Comparison of ENCODE assay signal across 19 mouse cellular contexts in the genomic region with DNA sequence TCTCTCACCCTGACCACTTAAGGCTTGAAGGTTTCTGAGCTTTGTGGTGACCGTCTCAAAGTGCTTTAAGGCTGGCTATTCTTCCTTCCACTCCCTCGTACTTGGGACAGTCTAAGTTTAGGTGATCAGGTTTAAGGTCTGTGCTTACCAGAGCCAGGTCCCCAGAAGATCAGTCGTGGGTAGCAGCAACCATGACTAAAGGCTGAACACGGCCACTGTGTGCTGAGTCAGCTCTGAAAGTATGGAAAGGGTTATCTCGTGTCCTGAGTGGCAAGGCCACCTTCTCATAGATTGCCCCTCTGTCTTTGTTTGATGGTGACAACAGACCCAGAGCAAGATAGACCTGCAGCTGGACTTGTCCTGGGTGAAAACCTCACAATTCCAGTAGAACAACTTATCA.
DNase-seq lines count a peak whose midpoint lies in the region; ATAC-seq and TF ChIP-seq lines count a peak whose summit lies in the region.
"Had no signal": no experiment of that assay in that cellular context is flagged by ENCODE, and none has a peak within 500 bp of the region (broad histone marks: within the 10 kb centered on the region; RNA-seq: fewer than 3 reads in every experiment).

No protein-coding gene starts in this region.

- H3K4me3 ChIP-seq in kidney, adult 2 months (ENCODE audit: insufficient read depth, low read depth, low read length) = no peak overlapping the region
- H3K4me3 ChIP-seq in forebrain, embryonic 16.5 days (replicated peaks; ENCODE audit: low read length) = no peak overlapping the region
- H3K4me3 ChIP-seq: embryonic facial prominence, embryonic 10.5 days; forebrain, embryonic 13.5 days; hindbrain, embryonic 13.5 days; midbrain, embryonic 13.5 days; myocyte; neural tube, embryonic 15.5 days had no signal

- no peaks in the 10 kb centered on the region; the same call in 1 of the 2 replicates for H3K36me3 ChIP-seq in kidney, adult 2 months (ENCODE audit: control insufficient read depth, insufficient read depth, low read length)
- peaks cover 6% of the 10 kb centered on the region for H3K36me3 ChIP-seq in forebrain, embryonic 16.5 days (ENCODE audit: control insufficient read depth, insufficient read depth)

- no peak for ATAC-seq in forebrain, embryonic 16.5 days
- ATAC-seq: activated CD4-positive, CD25-positive, alpha-beta regulatory T cell, adult 4 months; forebrain, embryonic 13.5 days; liver, postnatal 0 days; midbrain, embryonic 13.5 days; Patski had no signal

- H3K9ac ChIP-seq in forebrain, embryonic 16.5 days (replicated peaks; ENCODE audit: low read depth, low read length) = no peak overlapping the region
- H3K9ac ChIP-seq: forebrain, embryonic 13.5 days; hindbrain, embryonic 13.5 days; liver, postnatal 0 days; midbrain, embryonic 13.5 days; neural tube, embryonic 15.5 days had no signal

- H3K27me3 ChIP-seq in kidney, adult 2 months (replicated peaks; ENCODE audit: control insufficient read depth, insufficient read depth, low read length) = no peaks in the 10 kb centered on the region
- H3K27me3 ChIP-seq in forebrain, embryonic 16.5 days (replicated peaks; ENCODE audit: control insufficient read depth, insufficient read depth, low read length) = no peaks in the 10 kb centered on the region
- H3K27me3 ChIP-seq: forebrain, embryonic 13.5 days; hindbrain, embryonic 13.5 days; midbrain, embryonic 13.5 days; neural tube, embryonic 15.5 days; Patski had no signal

- DNase-seq in heart, adult 11 months = peak; percentile 86
- DNase-seq in heart, postnatal 10 days = no peak
- no peak for DNase-seq in kidney, adult 2 months
- no peak for DNase-seq in kidney, adult 9 months
- peak; percentile 1 for DNase-seq in right cerebral cortex, postnatal 14 days
- no peak for DNase-seq in right cerebral cortex, postnatal 10 days (ENCODE audit: low spot score in 2 of 2)
- DNase-seq: cerebellum, adult 18-20 months; layer of hippocampus, adult 9-11 months; liver, postnatal 0 days; thymus, adult 18-20 months had no signal

- TF ChIP-seq CTCF in kidney, adult 2 months (conservative IDR thresholded peaks at IDR 0.05; ENCODE audit: insufficient read depth, insufficient read length, low read depth, low read length) = no peak

- 71% methylated on average over 5 of the region's 5 CpGs for WGBS in kidney, adult 2 months
- 87% methylated on average over 5 of the region's 5 CpGs for WGBS in forebrain, embryonic 16.5 days

- no peak for TF ChIP-seq POLR2A in kidney, adult 2 months (IDR thresholded peaks at IDR 0.05; ENCODE audit: low read depth, low read length)

- H3K9me3 ChIP-seq in forebrain, embryonic 16.5 days (ENCODE audit: control insufficient read depth, low read length) = no peaks in the 10 kb centered on the region
- H3K9me3 ChIP-seq: embryonic facial prominence, embryonic 10.5 days; forebrain, embryonic 13.5 days; hindbrain, embryonic 13.5 days; midbrain, embryonic 13.5 days; neural tube, embryonic 15.5 days had no signal

- peak overlapping the region; percentile 31; the same call in 1 of the 2 replicates for H3K27ac ChIP-seq in kidney, adult 2 months (ENCODE audit: insufficient read depth, low read depth, low read length)
- H3K27ac ChIP-seq in forebrain, embryonic 16.5 days (ENCODE audit: low read length) = no peak overlapping the region
- H3K27ac ChIP-seq: embryonic facial prominence, embryonic 10.5 days; forebrain, embryonic 13.5 days; hindbrain, embryonic 13.5 days; midbrain, embryonic 13.5 days; neural tube, embryonic 15.5 days had no signal

- H3K4me2 ChIP-seq in forebrain, embryonic 16.5 days (ENCODE audit: low read length) = no peak overlapping the region
- H3K4me2 ChIP-seq: forebrain, embryonic 13.5 days; hindbrain, embryonic 13.5 days; midbrain, embryonic 13.5 days; neural tube, embryonic 15.5 days had no signal

- peaks cover 3% of the 10 kb centered on the region; the same call in 1 of the 2 replicates for H3K4me1 ChIP-seq in kidney, adult 2 months (ENCODE audit: control insufficient read depth, insufficient read depth, low read length)
- H3K4me1 ChIP-seq in forebrain, embryonic 16.5 days (replicated peaks; ENCODE audit: control insufficient read depth, insufficient read depth, low read length) = peaks cover 57% of the 10 kb centered on the region

- intact Hi-C loops in heart, postnatal 10 days (cut with DNase I) = no loop called here

Comparison
In these comparisons a context has a peak if more than half of its experiments do, and no peak if none do; other contexts are left out.
1. DNase-seq: peak in heart, adult 11 months (single experiment) and right cerebral cortex, postnatal 14 days (single experiment); none in heart, postnatal 10 days (0 of 2), kidney, adult 2 months (single experiment), kidney, adult 9 months (single experiment) and right cerebral cortex, postnatal 10 days (0 of 2).